Mouse (Mus musculus): ENCODE results near the gene Mdga1. TPM values are rescaled to one million over a fixed set of nuclear protein-coding genes. Genes with fewer than 3 reads are reported as not detected.

The Mdga1 gene
- polyA plus RNA-seq, 1 experiment, result 0.06 TPM

DNA sequence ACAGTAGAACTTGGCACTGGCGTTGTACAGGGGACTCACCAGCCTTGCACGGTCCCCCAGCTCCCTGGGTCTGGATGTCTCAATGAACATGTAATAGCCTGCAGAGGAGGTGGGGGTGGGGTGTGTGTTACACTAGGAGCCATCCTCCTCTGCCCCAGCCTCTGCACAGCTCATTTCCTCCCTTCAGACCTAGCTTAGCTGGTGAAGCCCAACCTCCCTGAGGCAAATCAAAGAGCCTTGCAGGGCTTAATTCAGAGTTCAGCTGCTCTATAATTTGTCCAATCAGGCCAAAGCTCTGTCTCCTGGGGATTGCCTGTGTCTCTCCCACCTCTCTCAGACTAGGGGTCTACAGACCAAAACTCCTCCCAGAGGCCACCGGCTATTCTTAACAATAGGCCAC, 131.9 kb downstream of the Mdga1 start:
- Histone ChIP-seq H3K9me3 (ENCODE audit: control insufficient read depth, low read length) (peaks cover 2% of the 10 kb centered on the region; the same call in 1 of the 2 replicates), H3K4me3 (replicated peaks) (no peak overlapping the region), H3K27me3 (ENCODE audit: control insufficient read depth) (peaks cover 8% of the 10 kb centered on the region), H3K36me3 (ENCODE audit: control insufficient read depth) (no peaks in the 10 kb centered on the region), H3K4me1 (ENCODE audit: control insufficient read depth) (peaks cover 18% of the 10 kb centered on the region)
- TF ChIP-seq GATA1 (IDR thresholded peaks at IDR 0.05; ENCODE audit: low read length) (no peak), TAL1 (IDR thresholded peaks at IDR 0.05; ENCODE audit: low read length) (no peak)

- H3K4me3 ChIP-seq (replicated peaks), result no peak overlapping the region
- peaks cover 8% of the 10 kb centered on the region for H3K27me3 ChIP-seq (ENCODE audit: control insufficient read depth)
- no peak for TF ChIP-seq GATA1 (IDR thresholded peaks at IDR 0.05; ENCODE audit: low read length)
- TF ChIP-seq TAL1 (IDR thresholded peaks at IDR 0.05; ENCODE audit: low read length), result no peak
- no peaks in the 10 kb centered on the region for H3K9me3 ChIP-seq (ENCODE audit: control insufficient read depth, low read length)
- H3K4me1 ChIP-seq (ENCODE audit: control insufficient read depth), result peaks cover 15% of the 10 kb centered on the region
- H3K36me3 ChIP-seq (ENCODE audit: control insufficient read depth), result no peaks in the 10 kb centered on the region
Measured at GRCm38 (mm10) chr17:29837441-29837840, 132.4 kb downstream of the Mdga1 start.

DNA sequence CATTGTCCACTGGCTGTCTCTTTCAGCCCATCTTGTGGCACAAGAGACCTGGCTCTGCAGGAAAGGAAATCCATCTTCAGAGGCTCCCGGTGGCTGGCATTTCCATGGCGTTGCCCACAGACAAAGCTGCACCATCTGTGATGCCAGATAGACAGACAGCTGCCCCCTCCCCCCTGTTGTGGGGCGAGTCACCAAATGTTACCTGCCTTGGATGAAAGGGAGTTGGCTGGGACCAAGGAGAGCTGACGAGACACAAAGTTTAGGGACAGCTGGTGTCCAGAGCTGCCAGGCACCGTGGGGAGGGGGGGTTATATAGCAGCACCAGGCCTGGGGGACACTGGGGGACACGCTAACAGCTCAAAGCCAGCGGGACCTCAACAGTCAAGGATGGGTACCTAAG, 135.1 kb downstream of the Mdga1 start:
- TF ChIP-seq TAL1 (IDR thresholded peaks at IDR 0.05; ENCODE audit: low read length), result no peak
- no peak for TF ChIP-seq GATA1 (IDR thresholded peaks at IDR 0.05; ENCODE audit: low read length)
- H3K4me1 ChIP-seq (ENCODE audit: control insufficient read depth), result no peaks in the 10 kb centered on the region; the same call in 1 of the 2 replicates
- no peaks in the 10 kb centered on the region for H3K9me3 ChIP-seq (ENCODE audit: control insufficient read depth, low read length)
- no peak overlapping the region for H3K4me3 ChIP-seq (replicated peaks)
- peaks cover 10% of the 10 kb centered on the region for H3K27me3 ChIP-seq (ENCODE audit: control insufficient read depth)
- H3K36me3 ChIP-seq (ENCODE audit: control insufficient read depth), result no peaks in the 10 kb centered on the region

- TF ChIP-seq TAL1 (IDR thresholded peaks at IDR 0.05; ENCODE audit: low read length) (no peak), GATA1 (IDR thresholded peaks at IDR 0.05; ENCODE audit: low read length) (no peak)
- Histone ChIP-seq H3K36me3 (ENCODE audit: control insufficient read depth) (no peaks in the 10 kb centered on the region), H3K27me3 (ENCODE audit: control insufficient read depth) (peaks cover 13% of the 10 kb centered on the region), H3K9me3 (ENCODE audit: control insufficient read depth, low read length) (no peaks in the 10 kb centered on the region), H3K4me3 (replicated peaks) (no peak overlapping the region), H3K4me1 (ENCODE audit: control insufficient read depth) (peaks cover 2% of the 10 kb centered on the region; the same call in 1 of the 2 replicates)
Measured at GRCm38 (mm10) chr17:29834333-29834732, 135.6 kb downstream of the Mdga1 start.

GRCm38 (mm10) chr17:29831696-29832095, 138.2 kb downstream of the Mdga1 start:
- peaks cover 9% of the 10 kb centered on the region for H3K27me3 ChIP-seq (ENCODE audit: control insufficient read depth)
- H3K4me1 ChIP-seq (ENCODE audit: control insufficient read depth), result peaks cover 18% of the 10 kb centered on the region
- TF ChIP-seq GATA1 (IDR thresholded peaks at IDR 0.05; ENCODE audit: low read length), result no peak
- TF ChIP-seq TAL1 (IDR thresholded peaks at IDR 0.05; ENCODE audit: low read length), result no peak
- H3K4me3 ChIP-seq (replicated peaks), result no peak overlapping the region
- H3K36me3 ChIP-seq (ENCODE audit: control insufficient read depth), result no peaks in the 10 kb centered on the region
- H3K9me3 ChIP-seq (ENCODE audit: control insufficient read depth, low read length), result no peaks in the 10 kb centered on the region

- TF ChIP-seq TAL1 (IDR thresholded peaks at IDR 0.05; ENCODE audit: low read length) (no peak), GATA1 (IDR thresholded peaks at IDR 0.05; ENCODE audit: low read length) (no peak)
- H3K9me3 ChIP-seq (ENCODE audit: control insufficient read depth, low read length), result no peaks in the 10 kb centered on the region
- H3K27me3 ChIP-seq (ENCODE audit: control insufficient read depth), result peaks cover 24% of the 10 kb centered on the region
- H3K36me3 ChIP-seq (ENCODE audit: control insufficient read depth), result no peaks in the 10 kb centered on the region
- H3K4me1 ChIP-seq (ENCODE audit: control insufficient read depth), result peaks cover 26% of the 10 kb centered on the region
- H3K4me3 ChIP-seq (replicated peaks), result no peak overlapping the region
Measured at GRCm38 (mm10) chr17:29829136-29829535, 140.8 kb downstream of the Mdga1 start.

- TF ChIP-seq TAL1 (IDR thresholded peaks at IDR 0.05; ENCODE audit: low read length), result no peak
- no peak for TF ChIP-seq GATA1 (IDR thresholded peaks at IDR 0.05; ENCODE audit: low read length)
- Histone ChIP-seq H3K4me3 (replicated peaks) (peak overlapping the region; percentile 23), H3K4me1 (ENCODE audit: control insufficient read depth) (peaks cover 26% of the 10 kb centered on the region), H3K36me3 (ENCODE audit: control insufficient read depth) (no peaks in the 10 kb centered on the region), H3K27me3 (ENCODE audit: control insufficient read depth) (peaks cover 38% of the 10 kb centered on the region), H3K9me3 (ENCODE audit: control insufficient read depth, low read length) (no peaks in the 10 kb centered on the region)
Measured at GRCm38 (mm10) chr17:29827602-29828001, 142.3 kb downstream of the Mdga1 start.

DNA sequence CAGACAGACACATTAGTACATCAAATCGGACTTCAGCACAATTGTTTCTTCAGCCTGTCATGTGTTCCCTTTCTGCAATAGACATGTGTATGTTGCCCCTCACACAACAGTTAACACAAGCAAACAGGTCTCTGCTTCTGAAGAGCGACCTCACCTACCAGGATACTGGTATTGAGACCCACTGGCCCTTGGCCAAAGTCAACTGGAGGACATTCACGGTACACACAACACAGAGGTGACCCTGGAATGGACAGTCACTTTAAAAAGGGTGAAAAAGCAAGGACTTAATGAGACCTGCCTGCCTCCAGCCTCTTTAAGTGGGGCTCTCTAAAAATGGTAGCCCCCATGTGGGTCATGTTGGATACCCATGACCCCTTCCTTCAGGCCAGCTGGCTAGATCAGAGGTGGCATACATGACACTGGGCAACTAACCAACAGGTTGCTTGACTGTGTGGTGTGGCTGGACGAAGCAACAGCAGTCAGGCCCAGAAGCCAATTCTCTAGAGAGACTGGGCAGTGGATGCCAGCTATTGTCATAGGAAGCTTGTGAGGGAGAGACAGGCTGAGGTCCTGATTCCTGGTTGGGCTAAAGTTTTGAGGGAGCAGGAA, 145.3 kb downstream of the Mdga1 start:
- Histone ChIP-seq H3K27me3 (ENCODE audit: control insufficient read depth) (peaks cover 46% of the 10 kb centered on the region), H3K4me3 (replicated peaks) (no peak overlapping the region), H3K36me3 (ENCODE audit: control insufficient read depth) (no peaks in the 10 kb centered on the region), H3K9me3 (ENCODE audit: control insufficient read depth, low read length) (no peaks in the 10 kb centered on the region), H3K4me1 (ENCODE audit: control insufficient read depth) (peaks cover 25% of the 10 kb centered on the region)
- TF ChIP-seq TAL1 (IDR thresholded peaks at IDR 0.05; ENCODE audit: low read length), result no peak
- TF ChIP-seq GATA1 (IDR thresholded peaks at IDR 0.05; ENCODE audit: low read length), result no peak

- Histone ChIP-seq H3K9me3 (ENCODE audit: control insufficient read depth, low read length) (no peaks in the 10 kb centered on the region), H3K4me1 (ENCODE audit: control insufficient read depth) (peaks cover 24% of the 10 kb centered on the region), H3K4me3 (replicated peaks) (no peak overlapping the region), H3K27me3 (ENCODE audit: control insufficient read depth) (peaks cover 45% of the 10 kb centered on the region), H3K36me3 (ENCODE audit: control insufficient read depth) (no peaks in the 10 kb centered on the region)
- TF ChIP-seq TAL1 (IDR thresholded peaks at IDR 0.05; ENCODE audit: low read length), result no peak
Measured at GRCm38 (mm10) chr17:29824208-29824509, 145.7 kb downstream of the Mdga1 start.

Measured in erythroblast, embryonic 14.5 days (primary cell).